Mouse (Mus musculus) lung, embryonic 16.5 days (tissue): ENCODE results near the gene Dnajc12. TPM values are rescaled to one million over a fixed set of nuclear protein-coding genes. Genes with fewer than 3 reads are reported as not detected.
"Not testable (repeated sequence)": the region's sequence is repeated elsewhere in the genome, so short reads cannot be mapped to it uniquely, and the experiment has no call there.

Source experiments
- ATAC-seq: fragments of 200-750 bp; cut with Nextera tagmentation; 2 replicates; pipeline ENCODE4 v1.8.0; 2017; ENCODE audit warnings: low read depth, mild to moderate bottlenecking, moderate library complexity
- H3K27ac ChIP-seq: fragments of 300-500 bp; sonication (generic); 2 replicates; pipeline ENCODE4 v1.5.1; 2014; ENCODE audit warnings: mild to moderate bottlenecking, control low read depth, low read length
- H3K27me3 ChIP-seq: fragments of 300-500 bp; sonication (generic); 2 replicates; pipeline ENCODE4 v1.6.1; 2014; ENCODE audit warnings: low read depth, low read length, mixed read lengths; ENCODE audit not compliant: control insufficient read depth, insufficient read depth
- H3K36me3 ChIP-seq: fragments of 300-500 bp; sonication (generic); 2 replicates; pipeline ENCODE4 v1.6.1; 2014; ENCODE audit warnings: low read length; ENCODE audit not compliant: control insufficient read depth, insufficient read depth
- H3K4me1 ChIP-seq: fragments of 300-500 bp; sonication (generic); replicated peaks from 2 replicates; pipeline ENCODE4 v1.6.1; 2014; ENCODE audit warnings: low read length, mixed read lengths; ENCODE audit not compliant: control insufficient read depth, insufficient read depth
- H3K4me2 ChIP-seq: fragments of 300-500 bp; sonication (generic); 2 replicates; pipeline ENCODE4 v1.6.1; 2014; ENCODE audit warnings: low read depth, low read length, control low read depth
- H3K4me3 ChIP-seq: fragments of 300-500 bp; sonication (generic); 2 replicates; pipeline ENCODE4 v1.5.1; 2014; ENCODE audit warnings: mild to moderate bottlenecking, low read length, control low read depth
- H3K9ac ChIP-seq: fragments of 300-500 bp; sonication (generic); 2 replicates; pipeline ENCODE4 v1.6.1; 2014; ENCODE audit warnings: low read length, control low read depth
- H3K9me3 ChIP-seq: fragments of 300-500 bp; sonication (generic); 2 replicates; pipeline ENCODE4 v1.6.1; 2016; ENCODE audit warnings: low read length; ENCODE audit not compliant: control insufficient read depth
- WGBS: fragments of 180-500 bp; shearing (Covaris S2); extraction: QIAGEN DNeasy Blood & Tissue Kit; methylation state at CpG from one replicate; pipeline ENCODE4 v1.1.7; 2014; 5-methylcytosine and 5-hydroxymethylcytosine counted together
- polyA plus RNA-seq: library from polyadenylated mRNA; unstranded; fragments of >200 nt; fragmentation: Nextera tagmentation; extraction: Ambion mirVana; gene quantifications from 2 replicates; pipeline ENCODE4 v1.2.1, GENCODE M21; 2015

The Dnajc12 gene
- polyA plus RNA-seq, 1 experiment from 2014 or later: 11.8 TPM

DNA sequence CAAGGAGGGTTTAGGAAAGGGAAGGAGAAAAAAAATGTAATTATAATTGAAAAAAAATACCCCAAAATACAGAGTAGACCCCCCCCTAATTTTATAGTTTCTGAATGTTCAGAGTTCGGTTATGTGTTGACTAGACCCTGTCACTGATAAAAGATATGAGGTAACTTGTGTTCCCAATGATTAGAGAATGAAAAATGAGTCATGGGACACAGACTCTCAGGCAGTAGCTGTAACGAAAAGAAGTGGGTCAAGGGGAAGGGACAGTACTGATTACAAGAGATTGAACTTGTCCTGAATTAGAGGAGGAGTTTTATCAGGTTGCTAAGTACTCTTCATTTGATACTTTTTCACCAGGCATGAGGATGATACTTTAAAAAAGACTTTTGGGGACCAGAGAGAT, 50.6 kb downstream of the Dnajc12 start:
- H3K36me3 ChIP-seq: no peaks in the 10 kb centered on the region
- H3K4me3 ChIP-seq: no peak overlapping the region
- ATAC-seq: no peak
- H3K9me3 ChIP-seq: no peaks in the 10 kb centered on the region
- H3K27ac ChIP-seq: no peak overlapping the region
- H3K9ac ChIP-seq: no peak overlapping the region
- no peaks in the 10 kb centered on the region for H3K4me1 ChIP-seq
- no peak overlapping the region for H3K4me2 ChIP-seq
- no peaks in the 10 kb centered on the region for H3K27me3 ChIP-seq
- WGBS: 56% methylated on average over 2 of the region's 2 CpGs

DNA sequence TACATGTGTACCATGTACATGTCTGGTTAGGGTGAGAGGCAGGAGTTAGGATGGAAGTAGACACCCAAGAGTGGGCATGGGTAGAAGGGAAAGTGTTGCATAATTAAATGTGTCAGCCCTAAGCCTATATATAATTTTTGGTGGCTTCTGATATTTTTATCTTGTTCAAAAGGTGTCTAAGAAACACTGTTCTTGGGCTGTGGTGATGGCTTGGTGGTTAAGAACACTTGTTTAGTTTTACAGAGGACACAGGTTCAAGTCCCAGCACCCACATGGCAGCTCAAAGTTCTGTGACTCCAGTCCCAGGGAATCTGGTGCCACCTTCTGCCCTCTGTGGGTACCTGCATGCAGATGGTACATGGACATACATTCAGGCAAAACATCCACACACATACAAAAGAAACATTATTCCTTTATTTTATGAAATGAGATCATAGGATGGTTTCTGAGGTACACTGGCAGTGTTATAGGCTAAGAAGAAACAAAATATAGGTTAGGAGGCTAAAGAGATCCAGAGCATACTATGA, 56.6 kb downstream of the Dnajc12 start:
- no peak for ATAC-seq

DNA sequence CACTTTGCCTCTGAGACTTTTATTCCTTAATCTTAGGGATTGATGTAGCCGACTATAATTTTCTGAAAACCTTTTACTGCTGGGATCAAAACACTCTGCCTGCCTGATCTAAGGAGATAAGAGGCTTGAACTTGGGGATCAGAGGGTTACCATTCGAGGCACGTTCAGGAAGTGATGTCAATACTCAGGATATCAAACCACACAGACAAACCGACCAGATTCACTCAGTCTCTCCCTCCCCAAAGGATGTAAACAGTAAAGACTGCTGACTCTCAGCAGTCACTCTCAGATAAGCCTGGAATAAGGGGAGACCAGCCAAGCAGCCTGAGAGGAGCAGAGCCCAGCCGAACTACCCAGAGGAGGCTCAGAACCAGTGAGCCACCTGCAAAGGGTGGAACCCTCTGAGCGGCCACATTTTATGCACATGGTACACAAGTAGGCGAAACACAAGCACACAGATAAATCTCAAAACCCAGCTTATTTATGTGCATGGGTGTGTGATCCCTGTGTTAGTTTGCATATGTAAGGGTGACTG, 57.5 kb downstream of the Dnajc12 start:
- ATAC-seq: no peak
- H3K9ac ChIP-seq: no peak overlapping the region
- WGBS: 49% methylated on average over 7 of the region's 7 CpGs
- H3K4me3 ChIP-seq: no peak overlapping the region
- H3K9me3 ChIP-seq: no peaks in the 10 kb centered on the region
- no peak overlapping the region for H3K4me2 ChIP-seq
- H3K27me3 ChIP-seq: no peaks in the 10 kb centered on the region
- H3K36me3 ChIP-seq: no peaks in the 10 kb centered on the region
- no peaks in the 10 kb centered on the region for H3K4me1 ChIP-seq
- no peak overlapping the region for H3K27ac ChIP-seq

More for the DNA sequence above, 56.6 kb downstream of the Dnajc12 start:
- no peaks in the 10 kb centered on the region for H3K4me1 ChIP-seq
- H3K9ac ChIP-seq: no peak overlapping the region
- H3K4me3 ChIP-seq: no peak overlapping the region
- no peaks in the 10 kb centered on the region for H3K9me3 ChIP-seq
- no peaks in the 10 kb centered on the region for H3K27me3 ChIP-seq
- H3K36me3 ChIP-seq: no peaks in the 10 kb centered on the region
- no peak overlapping the region for H3K27ac ChIP-seq
- H3K4me2 ChIP-seq: no peak overlapping the region

DNA sequence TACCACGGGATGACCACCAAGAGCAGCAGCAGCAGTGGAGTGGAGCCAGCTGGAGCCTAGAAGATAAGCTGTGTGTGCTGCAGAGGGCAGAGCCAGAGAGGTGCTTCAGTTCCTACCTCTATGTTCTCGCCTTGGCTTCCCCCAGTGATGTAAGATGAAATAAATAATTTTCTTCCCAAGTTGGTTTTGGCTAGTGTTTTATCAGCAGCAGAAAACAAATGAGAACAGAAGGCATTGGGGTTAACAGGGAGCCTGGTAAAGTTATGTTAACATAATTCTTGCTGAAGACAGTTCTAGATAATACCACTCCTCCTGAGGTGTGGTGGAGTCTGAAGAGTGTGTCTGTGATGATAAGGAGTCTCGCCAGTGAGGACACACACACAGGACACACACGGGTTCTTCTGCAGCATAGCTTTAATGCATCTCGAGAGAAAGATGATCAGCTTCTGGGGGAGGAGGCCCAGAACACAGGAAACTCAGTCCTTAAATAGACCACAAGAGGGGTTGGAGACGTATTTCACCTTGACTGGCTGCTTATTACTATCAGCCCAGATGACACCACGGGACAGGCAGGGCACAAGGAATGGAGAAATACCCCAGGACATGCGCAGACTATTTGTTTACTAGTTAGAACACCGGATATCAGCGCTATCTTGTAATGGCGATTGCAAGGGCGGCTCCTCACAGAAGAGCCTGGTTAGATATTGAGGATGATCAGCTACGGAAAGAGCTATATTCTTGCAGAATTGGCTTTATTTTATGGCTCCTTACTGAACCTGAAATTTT, 62.6 kb downstream of the Dnajc12 start:
- not testable (repeated sequence) for H3K9me3 ChIP-seq, H3K4me3 ChIP-seq, H3K27me3 ChIP-seq, ATAC-seq, H3K4me2 ChIP-seq, H3K27ac ChIP-seq, H3K9ac ChIP-seq, H3K4me1 ChIP-seq, H3K36me3 ChIP-seq
- WGBS: 69% methylated on average over 13 of the region's 13 CpGs

DNA sequence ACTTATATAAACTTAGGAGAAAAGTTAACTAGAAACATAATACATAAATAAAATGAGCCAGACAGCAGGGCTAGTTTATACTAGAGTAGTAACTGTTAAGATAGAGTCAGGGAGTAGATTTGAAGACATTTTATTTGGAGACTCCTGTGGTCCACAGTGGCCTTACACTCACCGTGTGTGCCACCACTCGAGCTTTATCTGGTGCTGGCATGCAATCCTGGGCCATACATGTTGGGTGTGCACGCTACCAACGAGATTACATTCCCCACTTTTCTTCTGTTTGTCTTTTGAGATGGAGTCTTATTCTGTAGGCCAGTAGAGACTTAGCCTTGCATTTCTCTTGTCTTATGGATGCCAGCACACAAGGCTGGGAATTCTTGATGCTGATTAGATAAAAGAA, 71.7 kb downstream of the Dnajc12 start:
- no peaks in the 10 kb centered on the region; the same call in 1 of the 2 replicates for H3K4me1 ChIP-seq
- 78% methylated on average over 4 of the region's 4 CpGs for WGBS
- H3K27ac ChIP-seq: no peak overlapping the region
- no peak overlapping the region for H3K4me3 ChIP-seq
- no peak overlapping the region for H3K4me2 ChIP-seq
- no peaks in the 10 kb centered on the region for H3K9me3 ChIP-seq
- H3K9ac ChIP-seq: no peak overlapping the region
- H3K27me3 ChIP-seq: no peaks in the 10 kb centered on the region
- no peak for ATAC-seq
- no peaks in the 10 kb centered on the region for H3K36me3 ChIP-seq

DNA sequence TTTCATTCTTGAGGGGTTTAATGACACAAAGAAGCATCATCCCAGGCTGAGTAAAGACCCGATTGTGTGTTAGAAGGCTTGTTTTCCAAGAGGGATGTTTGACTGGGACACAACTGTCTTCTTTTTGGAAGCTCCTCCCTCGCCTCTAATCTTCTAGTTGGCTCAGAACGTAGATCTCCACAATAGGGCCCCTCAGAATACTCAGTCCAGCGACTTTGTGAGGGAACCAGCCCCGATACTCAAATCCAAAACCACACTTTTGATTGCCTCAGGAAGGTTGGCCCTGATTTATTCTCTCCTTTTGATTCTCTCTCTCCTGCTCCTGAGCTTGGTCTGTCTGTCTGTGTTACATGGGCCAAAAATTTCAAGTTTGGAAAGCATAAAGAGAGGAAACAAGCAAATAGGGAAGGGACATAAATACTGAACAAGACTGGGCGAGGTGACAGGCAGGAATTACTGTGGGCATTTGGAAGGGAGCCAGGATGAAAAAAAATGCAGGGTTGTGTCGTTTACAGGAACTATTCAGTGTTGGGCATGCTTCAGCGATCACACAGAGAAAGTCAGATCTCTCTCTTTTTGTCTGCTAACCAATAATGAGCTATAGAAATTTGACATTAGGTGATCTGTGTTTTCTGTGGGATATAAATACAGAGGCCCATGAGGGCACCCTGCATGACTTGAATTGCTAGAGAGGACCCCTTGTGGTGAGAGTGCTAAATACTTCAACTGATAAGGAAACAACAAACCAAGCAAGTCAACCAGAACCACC, 73.1 kb downstream of the Dnajc12 start:
- Histone ChIP-seq H3K9ac (no peak overlapping the region), H3K36me3 (no peaks in the 10 kb centered on the region), H3K4me1 (no peaks in the 10 kb centered on the region; the same call in 1 of the 2 replicates), H3K4me3 (no peak overlapping the region), H3K27ac (no peak overlapping the region), H3K4me2 (no peak overlapping the region), H3K27me3 (no peaks in the 10 kb centered on the region), H3K9me3 (no peaks in the 10 kb centered on the region)
- ATAC-seq: no peak
- WGBS: 52% methylated on average over 8 of the region's 8 CpGs

- no peak overlapping the region for H3K27ac ChIP-seq
- WGBS: 52% methylated on average over 17 of the region's 17 CpGs
- H3K4me1 ChIP-seq: no peaks in the 10 kb centered on the region; the same call in 1 of the 2 replicates
- ATAC-seq: no peak
- H3K9me3 ChIP-seq: no peaks in the 10 kb centered on the region
- no peak overlapping the region for H3K9ac ChIP-seq
- no peaks in the 10 kb centered on the region for H3K27me3 ChIP-seq
- peak overlapping the region; percentile 19; the same call in 1 of the 2 replicates for H3K4me2 ChIP-seq
- no peaks in the 10 kb centered on the region for H3K36me3 ChIP-seq
- H3K4me3 ChIP-seq: no peak overlapping the region
These were observed 75.3 kb downstream of the Dnajc12 start for GRCm38 (mm10) chr10:63457292-63458128.
